Mouse (Mus musculus) thymus, postnatal 4 days (tissue): ENCODE results near the gene Pspn.
A peak's percentile ranks its signal among the peaks of the same experiment; 100 is the strongest.

Source experiments
- DNase-seq: peaks from one replicate; pipeline ENCODE4 v3.0.0; 2021

Gene Pspn

DNA sequence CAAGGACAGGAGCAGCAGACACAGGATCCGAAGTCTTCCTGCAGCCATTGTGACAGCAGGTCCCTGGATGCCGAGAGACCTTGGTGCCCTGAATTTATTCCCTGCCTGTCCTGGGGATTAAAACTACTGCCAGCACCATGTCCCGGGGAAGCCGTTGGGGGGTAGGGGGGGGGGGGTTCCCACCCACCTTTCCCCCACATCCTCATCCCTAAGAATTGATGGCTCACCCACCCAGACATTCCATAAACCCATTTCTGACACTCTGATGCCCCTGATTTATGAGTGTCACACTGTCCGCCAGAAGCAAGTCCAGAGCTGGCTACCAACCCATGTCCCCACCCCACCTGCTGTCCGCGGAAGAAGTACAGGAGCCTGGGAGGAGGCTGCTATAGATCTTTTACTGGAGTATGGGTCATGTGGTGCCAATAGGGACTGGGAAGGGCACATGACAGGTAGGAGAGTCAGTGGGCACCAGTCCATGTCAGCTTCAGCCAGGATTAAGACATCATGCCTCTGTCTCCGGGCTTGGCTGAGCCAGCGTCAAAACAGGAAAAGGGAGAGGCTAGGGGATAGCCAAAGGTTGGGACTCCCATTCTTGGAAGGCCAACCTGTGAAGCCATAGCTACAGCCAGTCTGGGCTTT is at the start of gene Pspn:
Gene Pspn (minus strand): TSS at position 51 of the 642 bp plus-strand sequence.
- DNase-seq = no peak

DNA sequence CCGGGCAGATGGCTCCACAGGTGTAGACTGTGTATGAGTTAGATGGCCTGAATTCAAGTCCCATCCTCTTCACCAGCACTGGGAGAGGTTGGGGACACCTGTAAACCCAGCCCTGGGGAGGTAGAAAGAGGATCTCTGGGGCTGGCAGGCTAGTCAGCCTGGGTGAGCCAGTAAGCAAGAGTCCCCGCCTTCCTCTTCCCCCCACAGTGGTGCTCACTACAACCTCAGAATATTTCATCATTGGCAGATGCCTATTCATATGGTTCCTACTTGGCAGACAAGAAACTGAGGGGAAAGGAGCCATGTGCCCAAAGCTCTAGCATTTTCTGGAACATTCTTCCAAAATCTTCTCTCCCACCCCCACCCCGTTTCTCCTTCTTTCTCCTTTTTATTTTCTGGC is 49.0 kb upstream of the Pspn start:
- DNase-seq = no peak

DNA sequence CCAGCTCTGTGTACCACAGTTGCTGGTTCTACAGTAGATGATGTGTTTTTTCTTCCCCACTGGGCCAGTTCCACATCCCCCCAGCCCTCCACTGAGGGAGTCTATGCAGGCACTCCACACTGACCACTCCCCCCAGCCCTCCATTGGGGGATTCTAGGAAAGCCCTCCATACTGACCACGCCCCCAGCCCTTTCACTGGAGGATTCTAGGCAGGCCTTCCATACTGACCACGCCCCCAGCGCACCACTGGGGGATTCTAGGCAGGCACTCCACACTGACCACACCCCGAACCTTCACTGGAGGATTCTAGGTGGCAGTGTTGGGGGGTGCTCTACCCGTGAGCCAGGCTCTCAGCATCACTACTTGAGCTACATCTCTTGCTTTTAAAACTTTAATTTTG is 47.6 kb upstream of the Pspn start:
- DNase-seq = no peak

DNA sequence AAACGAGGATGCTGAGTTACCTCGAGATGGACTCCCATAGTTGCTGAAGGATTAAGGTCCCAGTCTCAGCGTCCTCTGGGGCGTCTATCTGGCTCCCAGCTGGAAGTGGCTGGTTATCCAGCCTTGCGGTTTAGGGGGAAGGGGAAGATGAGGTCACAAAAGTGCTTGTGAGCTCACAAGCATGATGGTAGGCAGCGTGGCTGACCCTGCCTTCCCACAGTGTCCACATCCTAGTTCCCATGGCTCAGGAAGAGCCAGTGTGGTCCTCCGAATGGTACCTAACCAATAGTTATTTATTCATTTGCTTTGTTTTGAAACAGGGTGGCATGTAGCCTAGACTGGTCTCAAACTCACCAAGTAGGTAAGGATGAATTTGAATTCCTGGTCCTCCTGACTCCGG is 41.7 kb upstream of the Pspn start, which contains the start of gene Slc25a41:
Gene Slc25a41 (minus strand): TSS at position 101 of the 400 bp plus-strand sequence.
- no peak for DNase-seq

DNA sequence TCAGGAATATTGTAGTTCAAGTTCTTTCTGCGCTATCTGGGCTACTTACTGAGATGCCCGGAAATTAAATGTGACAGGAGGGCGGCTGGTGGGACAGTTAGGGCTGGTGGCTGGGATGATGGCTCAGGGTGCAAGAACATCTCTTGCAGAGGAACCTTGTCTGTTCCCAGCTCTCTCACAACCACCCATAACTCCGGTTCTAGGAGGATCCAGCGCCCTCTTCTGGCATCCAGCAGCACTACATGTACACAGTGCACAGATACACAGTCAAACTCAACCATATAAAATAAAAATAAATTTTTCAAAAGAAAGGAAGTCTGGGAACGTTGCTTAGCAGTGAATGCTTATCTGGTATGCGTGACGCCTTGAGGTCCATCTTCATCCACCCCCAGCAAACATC is 39.2 kb upstream of the Pspn start:
- peak; percentile 58 for DNase-seq

DNA sequence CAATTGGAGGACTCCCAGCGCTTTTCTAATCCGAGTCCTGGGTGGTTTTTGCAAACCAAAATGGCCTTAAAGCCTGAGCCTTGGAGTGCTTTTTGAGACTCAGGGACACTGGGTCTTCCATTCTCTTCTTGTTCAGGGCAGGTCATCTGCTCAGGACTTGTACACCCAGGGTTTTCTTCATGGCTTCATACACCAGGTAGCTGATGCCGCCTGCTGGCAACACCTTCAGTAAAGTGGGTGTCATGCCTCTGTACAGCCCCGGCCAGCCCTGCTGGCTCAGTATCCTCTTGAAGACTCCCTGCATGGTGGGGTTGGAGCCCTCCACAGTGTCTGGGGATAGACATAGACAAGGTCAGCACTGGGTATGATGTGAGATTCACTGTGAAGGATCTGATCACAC is 33.0 kb upstream of the Pspn start:
- DNase-seq = no peak

DNA sequence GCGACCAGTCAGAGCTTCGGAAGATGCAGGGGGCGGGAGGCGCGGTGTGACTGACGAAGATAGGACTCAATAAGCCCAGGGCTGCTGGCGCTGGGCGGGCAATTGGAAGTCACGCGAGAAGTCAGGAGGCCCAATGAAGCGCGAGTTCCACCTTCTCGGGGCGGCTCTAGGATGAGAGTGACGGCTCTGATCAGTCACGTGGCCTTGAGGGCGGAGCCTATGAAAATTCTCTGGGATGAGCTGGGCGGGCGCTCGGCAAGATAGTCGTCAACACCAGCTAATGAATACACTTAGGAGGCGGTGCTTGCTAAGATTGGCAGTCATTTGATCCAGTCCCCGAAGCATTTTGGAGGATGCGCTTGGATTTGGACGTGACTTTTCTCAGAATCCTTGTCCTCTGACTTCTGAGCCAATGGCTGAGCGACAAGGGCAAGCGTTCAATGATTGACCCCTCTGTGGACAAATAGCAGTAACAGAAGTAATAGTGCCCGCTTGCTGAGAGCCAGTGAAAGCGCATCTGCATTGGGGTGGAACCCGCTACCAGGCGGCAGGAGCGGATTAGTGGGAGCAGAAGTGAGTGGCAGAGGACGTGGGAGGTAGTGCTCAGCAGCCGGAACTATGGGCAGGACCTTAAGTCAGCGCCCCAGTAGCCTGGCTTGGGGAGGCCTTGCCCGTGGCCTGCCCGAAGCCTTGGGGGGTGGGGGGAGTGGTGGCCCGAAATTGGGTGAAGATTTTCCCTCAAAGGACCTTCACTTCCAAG is 32.0 kb upstream of the Pspn start:
- peak; percentile 98 for DNase-seq

DNA sequence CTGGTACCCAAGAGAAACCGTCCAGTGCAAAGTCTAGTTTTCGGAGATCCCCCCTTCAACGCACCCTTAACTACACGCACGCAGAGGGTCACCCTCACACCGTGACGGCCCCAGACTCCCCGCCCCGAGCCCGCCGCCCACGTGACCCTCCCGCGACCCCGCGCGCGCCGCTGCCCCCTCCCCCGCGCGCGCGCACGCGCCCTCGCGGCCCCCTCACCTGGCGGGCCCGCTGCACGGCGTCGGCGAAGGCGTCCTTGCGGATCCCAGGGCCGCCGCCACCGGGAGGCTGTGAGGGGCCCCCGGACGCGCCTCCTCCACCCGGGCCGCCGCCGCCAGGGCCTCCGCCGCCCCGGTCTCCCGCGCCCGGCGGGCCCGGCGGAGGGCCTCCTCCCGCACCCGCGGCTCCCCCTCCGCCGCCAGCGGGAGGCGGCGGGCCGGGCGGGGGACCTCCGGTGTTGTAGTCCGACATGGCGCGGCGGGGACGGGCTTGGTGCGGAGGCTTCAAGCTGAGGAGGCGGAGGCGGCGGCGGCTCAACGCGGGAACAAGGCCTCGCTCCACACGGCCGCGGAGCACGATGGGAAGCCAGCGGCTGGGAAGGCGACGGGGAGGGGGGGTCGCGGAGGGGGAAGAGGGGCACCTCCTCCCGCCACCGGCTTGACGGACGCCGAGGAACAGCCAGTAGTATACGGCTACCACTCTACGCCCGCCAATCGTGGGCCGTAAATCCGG is 31.3 kb upstream of the Pspn start, which contains the start of gene Khsrp:
Gene Khsrp (minus strand): TSS at position 592 of the 730 bp plus-strand sequence.
- peak; percentile 86 for DNase-seq

DNA sequence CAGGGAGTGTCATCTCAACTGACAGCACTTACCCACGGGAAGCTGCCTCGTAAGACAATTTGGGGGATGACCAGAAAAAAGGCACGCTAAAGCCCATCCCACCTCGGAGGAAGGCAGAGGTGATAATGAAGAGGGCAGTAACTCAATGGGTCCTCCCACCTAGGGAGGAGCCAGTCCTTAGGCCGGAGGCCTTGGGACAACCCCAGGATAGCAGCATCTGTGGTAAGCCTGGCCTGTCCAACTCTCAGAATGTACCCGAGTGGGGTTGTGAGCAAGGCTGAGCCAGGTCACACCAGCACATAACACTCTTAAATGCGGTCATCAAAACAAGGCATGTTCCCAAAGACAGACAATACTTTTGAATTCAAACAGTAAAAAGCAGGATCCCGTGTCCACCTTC is 29.9 kb upstream of the Pspn start:
- DNase-seq = no peak

DNA sequence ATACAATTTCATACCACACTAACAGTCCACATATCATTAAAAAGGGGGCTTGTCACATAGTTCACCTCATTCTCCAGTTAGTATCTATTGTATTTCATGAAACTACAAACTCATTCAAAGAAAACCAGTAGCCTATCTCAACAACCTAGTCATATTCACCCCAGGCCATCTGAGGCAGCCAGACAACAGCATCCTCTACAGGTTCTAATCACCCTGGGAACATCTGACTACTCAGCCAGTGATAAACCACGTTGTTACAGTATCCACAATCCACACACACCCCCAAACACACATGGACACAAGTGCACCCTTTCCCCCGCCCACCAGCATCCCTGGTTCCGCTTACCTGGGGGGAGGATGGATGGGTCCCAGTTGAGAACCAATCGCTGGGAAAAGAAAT is 27.7 kb upstream of the Pspn start:
- DNase-seq = no peak

DNA sequence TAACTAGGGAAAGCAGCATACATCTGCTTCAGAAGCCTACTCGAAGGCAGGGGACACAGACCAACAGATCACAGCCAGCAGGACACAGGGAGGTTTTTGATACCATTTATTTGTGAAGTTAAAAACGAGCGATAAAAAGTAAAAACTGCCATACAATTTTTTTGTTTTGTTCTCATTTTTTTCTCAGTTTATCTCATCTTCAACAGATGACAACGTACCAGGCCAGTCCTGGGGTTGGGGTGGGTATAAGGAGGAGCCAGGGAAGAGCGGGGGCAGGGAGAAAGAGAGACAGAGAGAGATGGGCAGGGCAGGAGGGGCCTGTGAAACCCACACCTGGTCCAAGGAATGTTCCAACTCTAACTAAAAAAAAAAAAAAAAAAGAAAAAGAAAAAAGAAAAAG is 21.1 kb upstream of the Pspn start:
- no peak for DNase-seq

DNA sequence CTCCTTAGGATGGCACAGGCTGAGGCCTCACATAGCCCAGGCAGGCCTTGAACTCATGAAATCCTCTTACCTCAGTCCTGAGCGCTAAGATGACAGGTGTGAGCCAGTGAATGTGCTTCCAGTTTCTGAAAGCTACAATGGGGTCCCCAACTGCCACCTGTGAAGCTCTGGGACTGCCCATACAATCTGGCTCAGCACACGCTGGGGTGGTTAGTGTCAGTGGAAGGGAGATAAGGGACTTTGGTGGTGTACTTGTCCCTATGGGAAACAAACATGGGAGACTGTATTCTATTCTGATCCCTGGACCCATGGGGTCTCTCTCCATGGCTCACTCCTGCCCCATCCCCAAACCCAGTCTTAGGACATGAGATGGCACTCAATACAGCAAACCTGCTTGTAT is 19.9 kb upstream of the Pspn start:
- no peak for DNase-seq

DNA sequence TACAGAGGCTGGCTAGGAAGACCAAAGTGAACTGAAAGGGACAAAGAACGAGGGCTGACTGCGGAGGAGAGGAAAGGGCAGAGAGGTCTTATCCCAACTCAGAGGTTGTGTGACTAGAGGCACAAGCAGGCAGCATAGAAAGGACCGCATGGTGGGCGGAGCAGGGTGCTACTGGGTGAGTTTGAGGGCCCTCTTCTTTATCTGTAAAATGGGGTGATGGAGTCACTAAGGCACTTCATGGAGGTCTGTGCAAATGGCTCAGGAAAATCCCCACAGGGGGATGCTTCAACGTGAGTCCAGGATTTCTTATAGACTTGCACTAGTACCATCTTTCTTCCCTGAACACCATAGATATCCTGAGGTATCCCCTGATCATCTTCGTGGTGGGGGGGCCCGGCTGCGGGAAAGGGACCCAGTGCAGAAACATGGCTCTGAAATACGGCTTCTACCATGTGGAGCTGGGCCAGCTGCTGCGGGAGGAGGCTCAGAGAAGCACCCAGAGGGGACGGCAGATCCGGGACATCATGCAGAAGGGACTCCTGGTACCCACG is 12.5 kb upstream of the Pspn start:
- peak; percentile 35 for DNase-seq

DNA sequence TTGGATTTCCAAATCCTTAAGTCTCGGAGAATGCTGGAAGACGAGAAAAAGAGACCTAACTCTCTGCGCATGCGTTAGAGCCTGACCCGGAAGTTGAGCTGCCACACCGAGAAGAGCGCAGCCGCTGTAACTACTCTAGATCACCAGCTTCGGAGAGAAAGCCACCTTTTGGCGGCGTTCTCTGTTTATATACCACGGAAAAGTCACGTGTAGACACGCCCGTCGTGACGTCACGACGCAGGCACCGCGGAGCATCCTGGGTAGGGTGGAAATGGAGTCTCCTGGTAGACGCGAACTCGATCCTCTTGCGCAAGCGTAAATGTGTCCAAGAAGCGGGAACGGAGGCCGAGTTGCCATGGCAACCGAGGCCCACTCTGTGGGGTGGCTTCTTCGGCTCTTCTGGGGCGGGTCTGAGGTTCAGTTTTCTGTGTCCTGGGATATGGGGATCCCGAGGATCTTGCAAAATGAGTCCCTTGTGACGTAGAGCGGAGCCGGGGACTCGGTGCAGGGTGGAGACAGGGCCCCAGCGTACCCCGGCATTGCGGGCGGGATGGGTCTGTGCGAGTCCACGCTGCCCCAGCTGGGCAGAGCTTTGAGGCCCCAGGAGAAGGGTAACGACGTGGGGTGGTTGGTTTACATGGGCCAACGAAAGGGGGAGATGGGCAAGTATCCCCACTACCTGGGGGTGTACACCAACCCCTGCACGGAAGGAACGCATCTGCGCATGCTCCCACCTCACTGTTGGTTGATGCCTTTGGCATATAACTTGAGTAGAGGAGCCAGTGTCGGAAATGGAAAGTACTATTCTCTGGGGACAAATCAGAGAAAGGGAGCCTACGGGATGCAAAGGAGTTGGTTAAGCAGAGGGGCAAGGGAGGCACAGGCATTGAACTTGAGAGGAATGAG is 11.7 kb upstream of the Pspn start, which contains the start of the genes Gtf2f1 and Gm17949:
Gene Gtf2f1 (minus strand): TSS at position 53 of the 906 bp plus-strand sequence.
Gene Gm17949 (plus strand): TSS at position 234 of the 906 bp plus-strand sequence.
- DNase-seq = peak; percentile 92

DNA sequence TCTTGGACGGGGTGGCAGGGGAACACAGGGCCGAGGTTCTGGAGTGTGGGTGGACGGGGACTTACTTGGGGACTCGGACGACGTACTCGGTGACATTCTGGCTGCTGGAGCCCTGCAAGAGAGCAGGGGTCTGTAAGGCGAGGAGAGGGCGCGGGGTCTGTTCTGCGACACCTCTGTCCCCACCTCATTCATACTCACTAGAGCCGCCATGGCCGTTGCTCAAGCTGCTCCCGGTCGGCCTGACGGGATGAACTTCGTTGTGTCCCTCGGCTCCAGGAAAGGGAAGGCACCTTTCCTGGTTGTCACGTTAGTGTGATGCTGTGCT is 11.1 kb upstream of the Pspn start:
- no peak for DNase-seq

DNA sequence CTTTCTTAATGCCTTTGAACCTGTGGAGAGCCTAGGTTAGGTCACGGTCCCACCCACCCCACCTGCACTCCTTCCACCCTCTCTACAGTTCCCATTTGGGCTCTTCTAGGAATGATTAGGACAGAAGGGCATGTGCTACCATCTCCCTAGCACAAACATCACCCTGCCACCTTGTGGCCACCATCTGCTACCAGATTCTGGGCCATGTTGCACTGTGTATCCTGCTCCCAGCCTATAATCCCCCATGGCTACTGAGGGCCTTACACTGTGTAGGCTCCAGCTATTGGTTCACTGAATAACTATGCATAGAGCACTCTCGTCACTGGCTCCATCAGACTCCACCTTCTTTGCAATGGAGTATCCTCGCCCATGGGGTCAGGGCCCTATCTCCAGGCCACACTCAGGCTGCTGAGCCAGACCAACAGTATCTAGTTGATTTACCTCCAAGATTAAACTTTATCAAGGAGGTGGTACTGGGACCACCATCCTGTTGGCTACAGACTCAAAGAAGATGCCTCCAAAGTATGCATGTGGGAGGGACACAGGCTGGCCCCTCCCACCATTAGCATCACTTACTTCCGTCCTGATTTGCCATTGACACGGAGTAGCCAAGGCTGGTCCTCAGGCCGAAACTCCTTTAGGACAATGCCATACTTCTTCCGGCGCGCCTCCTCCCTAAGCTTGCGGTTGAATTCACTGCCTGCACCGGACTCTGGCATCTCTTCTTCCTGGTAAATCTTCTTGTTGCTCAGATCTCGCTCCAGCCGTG is 7.5 kb upstream of the Pspn start:
- DNase-seq = no peak

DNA sequence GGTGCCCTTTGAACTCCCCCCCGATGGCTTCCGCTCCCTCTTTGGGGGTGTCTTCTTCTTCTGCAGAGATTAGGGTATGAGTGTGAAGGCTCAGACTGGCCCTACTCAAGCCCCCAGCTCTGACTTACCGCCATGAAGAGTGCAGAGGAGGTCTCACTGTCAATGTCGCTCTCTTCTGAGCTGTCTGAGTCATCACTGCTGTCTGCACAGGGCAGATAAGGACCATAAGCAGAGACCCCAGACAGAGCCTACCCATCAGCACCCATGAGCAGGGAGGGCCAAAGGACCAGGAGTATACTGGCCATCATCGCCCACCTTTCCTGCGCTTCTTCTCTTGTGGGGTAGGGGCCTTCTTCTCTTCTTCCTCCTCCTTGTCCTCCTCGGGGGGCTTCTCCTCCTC is 4.2 kb upstream of the Pspn start:
- DNase-seq = no peak

DNA sequence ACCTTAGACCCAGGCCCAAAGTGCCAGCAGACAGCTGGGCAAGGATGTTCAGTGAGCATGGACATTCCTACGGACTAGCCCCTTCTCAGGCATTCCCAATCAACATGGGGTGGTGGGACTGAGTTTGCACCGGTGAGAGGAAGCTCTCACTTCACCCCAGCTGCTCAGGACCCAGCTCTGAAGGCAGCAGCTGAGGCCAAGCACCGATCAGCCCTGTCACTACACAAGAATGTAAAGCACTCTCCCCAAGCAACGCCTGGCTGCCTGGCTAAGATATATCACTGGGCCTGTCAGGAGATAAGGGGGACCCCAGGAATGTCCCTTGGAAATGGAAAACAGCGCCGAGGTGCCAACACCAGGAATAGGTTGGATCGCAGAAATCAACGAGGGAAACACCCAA is 1.4 kb upstream of the Pspn start:
- no peak for DNase-seq

DNA sequence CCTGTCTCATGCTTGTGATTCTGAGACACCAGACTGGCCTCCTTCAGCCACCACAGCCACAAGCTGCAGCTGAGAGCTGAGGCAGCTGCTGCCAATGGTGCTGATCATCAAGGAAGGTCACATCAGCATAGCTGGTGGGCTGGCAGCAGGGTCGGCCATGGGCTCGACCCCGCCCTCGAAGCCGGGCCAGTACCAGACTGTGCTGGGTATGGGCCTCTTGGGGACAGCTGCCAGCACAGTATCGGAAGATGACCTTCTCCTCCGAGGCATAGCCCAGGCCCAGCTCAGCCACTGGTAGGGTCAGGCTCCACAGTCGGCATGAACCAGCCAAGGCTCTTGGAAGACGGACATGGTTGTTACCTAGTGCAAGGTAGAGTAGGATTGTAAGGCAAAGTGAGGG is 404 bp downstream of the Pspn start:
- DNase-seq = no peak

DNA sequence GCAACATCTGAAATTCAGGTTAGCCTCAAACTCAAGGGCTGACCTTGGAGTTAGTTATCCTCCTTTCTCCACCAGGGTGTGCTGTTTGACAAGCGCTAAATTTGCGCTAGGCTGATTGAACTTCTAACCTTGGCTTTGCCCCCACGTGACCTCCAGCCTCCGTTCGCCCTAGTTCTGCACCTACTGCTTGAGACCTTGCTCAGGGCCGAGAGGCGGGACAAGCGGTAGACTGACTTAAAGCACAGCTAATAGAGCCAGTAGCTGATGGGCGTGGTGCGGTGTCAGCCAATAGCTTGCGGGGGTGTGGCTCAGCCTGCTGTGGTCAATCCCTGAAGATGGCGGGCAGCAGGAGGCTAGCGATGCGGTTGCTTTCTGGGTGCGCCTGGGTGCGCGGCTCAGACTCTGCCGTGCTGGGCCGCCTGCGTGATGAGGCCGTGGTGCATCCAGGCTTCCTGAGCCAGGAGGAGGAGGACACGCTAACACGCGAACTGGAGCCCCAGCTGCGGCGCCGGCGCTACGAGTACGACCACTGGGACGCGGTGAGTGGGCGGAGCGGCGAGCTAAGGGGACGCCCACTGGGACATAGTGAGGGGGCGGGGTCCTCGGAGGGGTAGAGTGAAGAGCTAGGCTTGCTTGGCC is 2.7 kb downstream of the Pspn start, which contains the start of gene Alkbh7:
Gene Alkbh7 (plus strand): TSS at position 311 of the 639 bp plus-strand sequence.
- DNase-seq = peak; percentile 90

DNA sequence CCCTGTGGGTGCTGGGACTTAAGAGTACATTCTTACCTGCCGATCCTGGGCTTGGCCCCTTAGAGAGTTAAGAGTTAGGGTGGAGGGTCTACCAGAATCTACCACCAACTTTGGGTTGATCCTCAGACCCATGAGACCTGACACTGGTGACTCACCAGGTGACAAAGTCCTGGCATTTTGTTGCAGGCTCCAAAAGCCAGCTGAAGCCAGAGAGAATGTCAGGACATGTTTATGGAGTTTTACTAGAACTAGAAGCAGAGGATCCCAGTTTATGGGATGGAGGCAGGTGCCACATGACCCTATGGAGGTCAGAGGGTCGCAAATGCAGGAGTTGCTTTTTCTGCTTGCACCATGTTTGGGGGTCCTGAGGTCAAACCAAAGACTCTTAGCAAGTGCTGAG is 3.3 kb downstream of the Pspn start:
- DNase-seq = no peak
